Mouse (Mus musculus) c-Kit-positive CD71-positive TER-119-negative erythroid progenitor cells, embryonic 14.5 days (primary cell): ENCODE results near the gene Ptpn5.

Experiments used
- DNase-seq: peaks from one replicate; pipeline ENCODE4 v3.0.0-alpha.2; 2013; ENCODE audit warnings: low read depth

The Ptpn5 gene

DNA sequence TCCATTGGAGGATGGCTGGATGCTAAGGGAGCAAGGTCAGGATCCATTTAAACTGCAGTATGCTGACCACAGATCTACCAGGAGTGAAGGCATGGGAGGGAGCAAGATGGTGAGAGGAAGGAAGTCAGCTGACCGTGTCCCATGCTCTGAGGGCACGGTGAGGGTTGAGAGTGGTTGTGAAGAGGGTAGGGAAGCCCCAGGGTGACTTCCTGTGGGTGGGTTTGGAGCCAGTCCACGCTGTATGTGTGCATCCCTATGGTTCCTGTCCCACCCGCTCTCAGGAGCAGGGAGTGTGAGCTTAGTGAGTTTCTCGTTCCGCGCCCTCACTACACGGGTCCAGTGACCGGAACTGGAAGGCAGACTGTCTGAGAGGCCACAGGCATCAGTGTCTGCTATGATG lies 77.7 kb downstream of the Ptpn5 start:
- no peak for DNase-seq

- DNase-seq, result no peak
Measured at GRCm38 (mm10) chr7:47054666-47055065, 78.8 kb downstream of the Ptpn5 start.

DNA sequence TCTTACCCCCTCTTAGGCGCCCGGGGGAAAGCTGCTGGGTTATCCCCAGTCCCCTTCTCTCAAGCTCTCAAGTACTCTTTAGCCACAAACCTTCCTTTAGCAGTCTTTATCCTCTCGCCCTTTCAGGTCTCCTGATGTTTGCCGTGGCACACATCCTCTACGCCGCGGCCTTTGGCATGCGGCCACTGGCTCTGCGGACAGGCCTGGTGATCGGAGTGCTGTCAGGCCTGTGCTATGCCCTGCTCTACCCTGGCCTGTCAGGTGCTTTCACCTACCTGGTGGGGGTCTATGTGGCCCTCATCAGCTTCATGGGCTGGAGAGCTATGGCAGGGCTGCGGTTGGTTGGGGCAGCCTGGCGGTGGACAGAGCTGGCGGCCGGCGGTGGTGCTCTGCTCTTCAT lies 80.2 kb downstream of the Ptpn5 start:
- no peak for DNase-seq

DNA sequence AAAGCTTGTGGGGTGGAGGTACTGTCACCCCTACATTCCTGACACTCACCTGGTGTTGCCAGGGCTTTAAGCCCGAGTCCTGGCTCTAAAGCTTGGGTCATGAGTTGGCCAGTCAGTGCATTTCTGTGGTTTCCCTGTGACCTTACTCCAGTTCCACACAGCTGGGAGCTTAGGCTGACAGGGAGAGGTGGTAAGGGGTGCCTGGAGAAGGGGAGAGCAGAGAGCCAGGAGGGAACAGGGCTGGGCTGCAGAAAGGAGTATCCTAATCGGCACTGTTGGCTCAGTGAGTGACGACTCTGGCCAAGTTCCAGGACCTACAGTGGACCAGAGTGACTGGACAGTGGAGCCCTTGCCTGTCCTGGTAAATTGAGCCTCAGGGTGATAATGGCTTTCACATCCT lies 81.2 kb downstream of the Ptpn5 start:
- no peak for DNase-seq

DNA sequence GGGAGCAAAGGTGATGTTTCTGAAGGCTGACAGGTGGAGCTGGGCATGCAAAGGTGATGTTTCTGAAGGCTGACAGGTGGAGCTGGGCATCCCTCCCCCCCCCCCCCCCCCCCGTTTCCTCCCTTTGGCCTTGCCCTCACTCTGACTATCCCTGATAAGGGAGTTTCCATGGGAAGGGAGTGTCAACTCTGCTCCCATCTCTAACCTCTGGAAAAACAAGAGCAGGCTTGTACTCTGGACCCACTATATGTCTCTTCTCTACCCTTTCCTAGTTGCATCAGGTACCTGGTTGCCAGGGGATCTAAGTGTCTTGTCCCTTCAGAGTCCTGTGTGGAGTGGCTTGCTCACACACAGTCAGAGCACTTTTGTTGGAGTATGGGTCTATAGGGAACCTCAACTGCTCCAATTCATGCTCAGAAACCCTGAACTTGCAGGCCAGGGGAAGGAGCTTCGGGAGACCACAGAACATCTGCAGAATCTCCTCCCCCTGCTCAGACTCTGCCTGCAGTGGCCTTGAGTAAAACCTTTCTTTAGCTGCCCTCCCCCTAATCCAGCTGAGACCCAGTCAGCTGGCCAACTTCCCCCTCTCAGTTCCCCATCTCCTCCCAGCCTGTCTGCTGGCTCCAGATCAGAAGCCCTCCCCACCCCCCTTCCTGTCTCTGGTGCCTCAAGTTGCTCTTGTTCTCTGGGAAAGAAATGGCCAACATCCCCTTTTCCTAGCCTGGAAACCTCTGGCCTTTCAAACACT lies 81.9 kb downstream of the Ptpn5 start:
- DNase-seq, result no peak

GRCm38 (mm10) chr7:47050766-47051165 lies 82.7 kb downstream of the Ptpn5 start:
- DNase-seq, result no peak

GRCm38 (mm10) chr7:47050366-47050765 lies 83.1 kb downstream of the Ptpn5 start, which contains the start of gene Tmem86a:
Gene Tmem86a (plus strand): TSS chr7:47050601.
- DNase-seq, result peak; percentile 86

DNA sequence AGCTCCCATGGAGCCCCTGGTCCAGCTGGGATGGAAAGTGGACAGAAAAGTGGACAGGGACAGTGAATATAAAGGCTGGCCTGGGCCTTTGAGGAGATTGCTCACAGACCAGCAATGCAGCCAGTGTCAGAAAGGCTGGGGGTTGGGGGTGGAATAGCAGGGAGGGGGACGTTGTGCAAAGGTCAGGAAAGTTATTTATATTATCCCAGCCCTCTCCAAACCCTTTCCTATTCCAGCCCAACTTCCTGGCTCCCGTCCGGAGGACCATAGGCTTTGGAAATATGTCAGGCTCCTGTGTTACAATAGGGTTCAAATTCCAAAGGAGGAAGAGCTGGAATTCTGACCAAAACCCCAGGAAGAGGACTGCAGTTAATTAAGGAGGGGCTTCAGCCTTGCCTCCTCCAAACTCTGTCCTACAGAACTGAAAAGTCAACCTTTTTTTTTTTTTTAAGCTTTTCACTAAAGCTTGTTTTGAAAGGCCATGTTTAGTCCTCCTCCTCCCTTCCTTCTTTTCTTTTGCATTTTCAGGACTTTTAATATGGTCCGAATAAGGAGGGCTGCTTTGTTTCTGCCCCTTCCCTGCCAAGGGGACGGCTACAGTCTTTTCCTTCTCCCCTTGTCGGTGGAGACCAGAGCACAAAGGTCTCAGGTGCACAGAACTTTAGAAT lies 90.5 kb downstream of the Ptpn5 start:
- no peak for DNase-seq

- DNase-seq, result no peak
Measured at GRCm38 (mm10) chr7:47042121-47042520, 91.4 kb downstream of the Ptpn5 start.

DNA sequence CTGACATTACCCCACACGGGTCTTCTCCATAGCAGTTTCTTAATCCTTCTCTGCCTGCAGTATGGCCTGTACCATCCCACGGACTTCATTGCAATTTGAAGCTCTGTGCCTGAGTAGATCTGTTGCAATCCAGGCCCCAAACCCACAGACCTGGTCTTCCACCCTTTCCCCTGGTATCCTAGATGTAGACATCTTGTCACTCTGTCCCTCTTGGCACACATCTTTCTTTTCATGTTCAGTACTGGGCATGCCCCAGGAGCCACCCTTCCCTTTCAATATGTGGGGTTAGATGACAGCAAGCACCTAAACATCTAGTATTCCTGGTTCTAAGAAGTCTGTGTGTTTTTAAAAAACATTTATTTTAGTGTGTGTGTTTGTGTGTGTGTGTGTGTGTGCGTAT lies 91.8 kb downstream of the Ptpn5 start:
- no peak for DNase-seq

DNA sequence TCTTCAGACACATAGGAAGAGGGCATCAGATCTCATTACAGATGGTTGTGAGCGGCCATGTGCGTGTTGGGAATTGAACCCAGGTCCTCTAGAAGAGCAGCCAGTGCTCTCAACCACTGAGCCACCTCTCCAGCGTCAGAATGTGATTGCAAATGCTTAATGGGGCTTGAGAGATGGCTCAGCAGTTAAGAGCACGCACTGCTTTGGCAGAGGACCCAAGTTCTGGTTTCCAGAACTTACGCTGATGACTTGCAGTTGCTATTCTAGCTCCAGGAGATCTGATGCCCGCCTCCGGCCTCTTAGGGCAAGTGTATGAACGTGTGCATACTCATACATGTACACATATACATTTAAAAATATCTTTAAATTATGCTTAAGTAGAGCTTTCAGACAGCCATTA lies 98.1 kb downstream of the Ptpn5 start:
- DNase-seq, result no peak

DNA sequence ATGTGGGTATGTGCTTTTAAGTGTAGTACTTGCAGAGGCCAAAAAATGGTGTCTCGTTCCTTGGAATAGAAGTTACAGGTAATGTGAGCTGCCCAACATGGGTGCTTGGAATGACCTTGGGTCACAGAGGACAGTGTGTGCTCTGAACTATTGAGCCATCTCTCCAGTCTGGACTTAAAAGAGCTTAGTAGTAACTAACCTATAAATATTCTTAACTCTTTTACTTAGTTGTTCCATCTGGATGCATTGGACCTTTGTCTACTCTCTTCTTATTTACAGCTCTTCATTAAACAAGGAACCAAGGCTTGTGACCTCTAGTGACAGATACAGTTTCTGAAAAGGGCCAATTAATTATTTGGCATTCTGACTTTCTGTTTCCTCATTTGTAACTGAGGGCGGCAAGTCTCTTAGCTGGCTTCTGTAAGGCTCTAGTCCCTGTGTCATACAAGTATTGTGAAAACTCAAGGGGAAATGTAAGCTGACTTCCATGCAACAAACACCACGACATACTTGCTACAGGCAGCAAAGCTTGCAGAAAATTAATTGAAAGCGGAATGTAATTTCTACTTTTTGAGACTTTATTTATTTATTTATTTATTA lies 98.6 kb downstream of the Ptpn5 start:
- DNase-seq, result no peak

DNA sequence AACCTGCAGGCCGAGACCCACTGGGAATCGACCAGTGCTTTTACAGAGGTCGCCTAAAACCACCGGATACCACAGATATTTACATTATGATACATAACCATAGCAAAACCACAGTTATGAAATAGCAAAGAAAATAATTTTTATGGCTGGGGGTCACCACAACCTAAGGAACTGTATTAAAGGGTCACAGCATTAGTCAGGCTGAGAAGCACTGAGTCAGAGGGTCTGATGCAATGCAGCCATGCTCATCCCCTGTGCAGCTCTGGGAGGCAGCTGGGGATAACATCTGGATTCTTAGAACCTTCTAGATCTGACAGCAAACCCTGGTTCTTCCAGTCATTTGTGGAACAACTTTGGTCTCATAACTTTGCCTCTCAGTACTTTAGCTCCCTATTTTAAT lies 102.1 kb downstream of the Ptpn5 start:
- DNase-seq, result no peak

DNA sequence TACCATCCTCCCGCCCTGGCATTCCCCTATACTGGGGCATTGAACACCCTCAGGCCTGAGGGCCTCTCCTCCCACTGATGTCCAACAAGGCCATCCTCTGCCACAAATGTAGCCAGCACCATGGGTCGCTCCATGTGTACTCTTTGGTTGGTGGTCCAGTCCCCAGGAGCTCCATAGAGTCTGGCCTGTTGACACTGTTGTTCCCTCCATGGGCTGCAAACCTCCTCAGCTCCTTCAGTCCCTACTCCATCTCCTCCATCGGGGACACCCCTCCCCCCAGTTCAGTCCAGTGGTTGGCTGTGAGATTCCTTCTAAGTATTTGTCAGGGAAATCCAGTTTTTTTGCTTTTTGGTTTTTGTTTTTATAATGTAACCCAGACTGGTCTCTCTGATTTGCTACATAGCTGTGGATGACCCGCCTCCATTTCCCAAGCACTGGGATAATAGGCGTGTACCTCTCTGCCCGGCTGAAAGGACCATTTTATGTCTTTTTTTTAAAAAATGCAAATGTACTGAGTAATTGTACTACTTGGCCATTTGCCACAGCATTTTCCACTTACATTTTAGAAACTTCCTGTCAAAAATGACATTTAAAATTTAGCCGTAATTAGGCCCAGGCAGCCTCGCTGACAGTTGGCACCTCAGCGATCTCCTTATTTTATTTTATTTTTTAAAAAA lies 102.8 kb downstream of the Ptpn5 start:
- no peak for DNase-seq
